Mouse (Mus musculus): ENCODE results near the gene Rbfox3. TPM values are rescaled to one million over a fixed set of nuclear protein-coding genes. Genes with fewer than 3 reads are reported as not detected.

Gene Rbfox3
- polyA plus RNA-seq, 1 experiment from 2014 or later = 7.6 TPM

GRCm38 (mm10) chr11:118525059-118525458 lies 386.3 kb downstream of the Rbfox3 start:
- Histone ChIP-seq H3K27me3 (ENCODE audit: low read depth, poor library complexity, severe bottlenecking) (no peaks in the 10 kb centered on the region), H3K27ac (replicated peaks) (peak overlapping the region; percentile 50; the same call in 1 of the 2 replicates), H3K4me3 (no peak overlapping the region), H3K9me3 (replicated peaks) (no peaks in the 10 kb centered on the region), H3K36me3 (no peaks in the 10 kb centered on the region), H3K4me1 (peaks cover 29% of the 10 kb centered on the region)
- WGBS = 58% methylated on average over 11 of the region's 11 CpGs
- DNase-seq (ENCODE audit: low spot score) = no peak

- no peak for DNase-seq (ENCODE audit: low spot score)
- 92% methylated on average over 4 of the region's 4 CpGs for WGBS
These were observed 387.8 kb downstream of the Rbfox3 start for GRCm38 (mm10) chr11:118523496-118524145.

GRCm38 (mm10) chr11:118520932-118521331 lies 390.5 kb downstream of the Rbfox3 start:
- H3K9me3 ChIP-seq (replicated peaks) = no peaks in the 10 kb centered on the region
- WGBS = 85% methylated on average over 2 of the region's 2 CpGs
- no peak for DNase-seq (ENCODE audit: low spot score)
- H3K4me3 ChIP-seq = no peak overlapping the region
- H3K4me1 ChIP-seq = peaks cover 21% of the 10 kb centered on the region
- H3K27me3 ChIP-seq (ENCODE audit: low read depth, poor library complexity, severe bottlenecking) = no peaks in the 10 kb centered on the region
- H3K36me3 ChIP-seq = no peaks in the 10 kb centered on the region
- no peak overlapping the region for H3K27ac ChIP-seq (replicated peaks)

More at GRCm38 (mm10) chr11:118523496-118524145, 387.8 kb downstream of the Rbfox3 start:
- Histone ChIP-seq H3K27ac (replicated peaks) (no peak overlapping the region), H3K9me3 (replicated peaks) (no peaks in the 10 kb centered on the region), H3K4me1 (peaks cover 20% of the 10 kb centered on the region), H3K36me3 (no peaks in the 10 kb centered on the region), H3K4me3 (no peak overlapping the region), H3K27me3 (ENCODE audit: low read depth, poor library complexity, severe bottlenecking) (no peaks in the 10 kb centered on the region)

- Histone ChIP-seq H3K27me3 (ENCODE audit: low read depth, poor library complexity, severe bottlenecking) (no peaks in the 10 kb centered on the region), H3K4me3 (no peak overlapping the region), H3K4me1 (peaks cover 15% of the 10 kb centered on the region), H3K9me3 (replicated peaks) (no peaks in the 10 kb centered on the region), H3K27ac (replicated peaks) (no peak overlapping the region), H3K36me3 (no peaks in the 10 kb centered on the region)
- 55% methylated on average over 5 of the region's 5 CpGs for WGBS
- no peak for DNase-seq (ENCODE audit: low spot score)
These were observed 391.1 kb downstream of the Rbfox3 start for GRCm38 (mm10) chr11:118520251-118520650.

GRCm38 (mm10) chr11:118518743-118519142 lies 392.7 kb downstream of the Rbfox3 start:
- Histone ChIP-seq H3K36me3 (no peaks in the 10 kb centered on the region), H3K4me3 (no peak overlapping the region), H3K27me3 (ENCODE audit: low read depth, poor library complexity, severe bottlenecking) (no peaks in the 10 kb centered on the region), H3K9me3 (replicated peaks) (no peaks in the 10 kb centered on the region), H3K27ac (replicated peaks) (no peak overlapping the region; the same call in 1 of the 2 replicates), H3K4me1 (peaks cover 14% of the 10 kb centered on the region)
- no peak for DNase-seq (ENCODE audit: low spot score)
- WGBS = 79% methylated on average over 7 of the region's 7 CpGs

GRCm38 (mm10) chr11:118517924-118518323 lies 393.5 kb downstream of the Rbfox3 start:
- Histone ChIP-seq H3K36me3 (no peaks in the 10 kb centered on the region), H3K9me3 (replicated peaks) (no peaks in the 10 kb centered on the region), H3K27me3 (ENCODE audit: low read depth, poor library complexity, severe bottlenecking) (no peaks in the 10 kb centered on the region), H3K27ac (replicated peaks) (no peak overlapping the region), H3K4me1 (peaks cover 20% of the 10 kb centered on the region), H3K4me3 (no peak overlapping the region)
- WGBS = 87% methylated on average over 7 of the region's 7 CpGs
- DNase-seq (ENCODE audit: low spot score) = no peak

- peaks cover 49% of the 10 kb centered on the region for H3K4me1 ChIP-seq
- H3K36me3 ChIP-seq = no peaks in the 10 kb centered on the region
- DNase-seq (ENCODE audit: low spot score) = no peak
- no peaks in the 10 kb centered on the region for H3K9me3 ChIP-seq (replicated peaks)
- 62% methylated on average over 15 of the region's 15 CpGs for WGBS
- no peak overlapping the region for H3K4me3 ChIP-seq
- 0 out of 2 replicates have a peak, but pooled peaks cover 8% of the 10 kb centered on the region for H3K27me3 ChIP-seq (ENCODE audit: low read depth, poor library complexity, severe bottlenecking)
- peak overlapping the region; percentile 59 for H3K27ac ChIP-seq (replicated peaks)
These were observed 399.0 kb downstream of the Rbfox3 start for GRCm38 (mm10) chr11:118512257-118512910.

- WGBS = 79% methylated on average over 6 of the region's 6 CpGs
- Histone ChIP-seq H3K27me3 (ENCODE audit: low read depth, poor library complexity, severe bottlenecking) (peaks cover 8% of the 10 kb centered on the region; the same call in 1 of the 2 replicates), H3K9me3 (replicated peaks) (no peaks in the 10 kb centered on the region), H3K4me3 (no peak overlapping the region), H3K36me3 (no peaks in the 10 kb centered on the region), H3K27ac (replicated peaks) (peak overlapping the region; percentile 59), H3K4me1 (peaks cover 45% of the 10 kb centered on the region)
- DNase-seq (ENCODE audit: low spot score) = no peak
These were observed 399.5 kb downstream of the Rbfox3 start for GRCm38 (mm10) chr11:118511851-118512250.

GRCm38 (mm10) chr11:118508341-118508740 lies 403.1 kb downstream of the Rbfox3 start:
- Histone ChIP-seq H3K27me3 (ENCODE audit: low read depth, poor library complexity, severe bottlenecking) (peaks cover 33% of the 10 kb centered on the region), H3K27ac (replicated peaks) (peak overlapping the region; percentile 63), H3K4me3 (no peak overlapping the region), H3K36me3 (no peaks in the 10 kb centered on the region), H3K9me3 (replicated peaks) (no peaks in the 10 kb centered on the region), H3K4me1 (peaks cover 43% of the 10 kb centered on the region)
- DNase-seq (ENCODE audit: low spot score) = no peak
- 86% methylated on average over 7 of the region's 7 CpGs for WGBS

- Histone ChIP-seq H3K27ac (replicated peaks) (peak overlapping the region; percentile 63), H3K27me3 (ENCODE audit: low read depth, poor library complexity, severe bottlenecking) (peaks cover 37% of the 10 kb centered on the region), H3K4me1 (peaks cover 43% of the 10 kb centered on the region), H3K4me3 (no peak overlapping the region), H3K36me3 (no peaks in the 10 kb centered on the region), H3K9me3 (replicated peaks) (no peaks in the 10 kb centered on the region)
- 43% methylated on average over 5 of the region's 5 CpGs for WGBS
- peak; percentile 81 for DNase-seq (ENCODE audit: low spot score)
These were observed 403.5 kb downstream of the Rbfox3 start for GRCm38 (mm10) chr11:118507904-118508303.

GRCm38 (mm10) chr11:118507095-118507494 lies 404.3 kb downstream of the Rbfox3 start:
- 88% methylated on average over 6 of the region's 6 CpGs for WGBS
- Histone ChIP-seq H3K27me3 (ENCODE audit: low read depth, poor library complexity, severe bottlenecking) (peaks cover 45% of the 10 kb centered on the region), H3K36me3 (no peaks in the 10 kb centered on the region), H3K4me1 (peaks cover 36% of the 10 kb centered on the region), H3K9me3 (replicated peaks) (no peaks in the 10 kb centered on the region), H3K27ac (replicated peaks) (no peak overlapping the region), H3K4me3 (no peak overlapping the region)
- no peak for DNase-seq (ENCODE audit: low spot score)

- Histone ChIP-seq H3K4me1 (peaks cover 32% of the 10 kb centered on the region), H3K9me3 (replicated peaks) (no peaks in the 10 kb centered on the region), H3K4me3 (no peak overlapping the region), H3K36me3 (no peaks in the 10 kb centered on the region), H3K27me3 (ENCODE audit: low read depth, poor library complexity, severe bottlenecking) (peaks cover 42% of the 10 kb centered on the region), H3K27ac (replicated peaks) (no peak overlapping the region)
- WGBS = 74% methylated on average over 5 of the region's 5 CpGs
- no peak for DNase-seq (ENCODE audit: low spot score)
These were observed 407.3 kb downstream of the Rbfox3 start for GRCm38 (mm10) chr11:118504180-118504454.

GRCm38 (mm10) chr11:118503418-118504179 lies 407.8 kb downstream of the Rbfox3 start:
- Histone ChIP-seq H3K27me3 (ENCODE audit: low read depth, poor library complexity, severe bottlenecking) (peaks cover 38% of the 10 kb centered on the region), H3K9me3 (replicated peaks) (no peaks in the 10 kb centered on the region), H3K4me3 (no peak overlapping the region), H3K27ac (replicated peaks) (no peak overlapping the region), H3K4me1 (peaks cover 27% of the 10 kb centered on the region), H3K36me3 (no peaks in the 10 kb centered on the region)
- DNase-seq (ENCODE audit: low spot score) = no peak
- WGBS = 36% methylated on average over 34 of the region's 34 CpGs
